Mouse (Mus musculus) Patski (cell line): ENCODE data around the gene Kcnc1. TPM values are rescaled to one million over a fixed set of nuclear protein-coding genes. Genes with fewer than 3 reads are reported as not detected.

Source experiments
- ATAC-seq: fragments of 100-300 bp; one replicate; pipeline ENCODE4 v1.8.0; 2021
- CTCF ChIA-PET: fragments of 350-600 bp; sonication (Branson Sonifier 250); formaldehyde crosslinking; loops from one replicate; lab custom pipeline; 2022; ENCODE audit warnings: inconsistent platforms; lab: Charles Lee
- POLR2A ChIA-PET: fragments of 350-600 bp; sonication (Branson Sonifier 250); formaldehyde crosslinking; loops from one replicate; lab custom pipeline; 2022; ENCODE audit warnings: antibody characterized with exemption, inconsistent platforms; lab: Charles Lee
- DNase-seq: peaks from one replicate; pipeline ENCODE4 v3.0.0-alpha.2; 2011; ENCODE audit warnings: low read depth, low spot score
- H3K27me3 ChIP-seq: fragments of 371-371 bp; one replicate; pipeline ENCODE4 v1.5.1; 2021
- CTCF ChIP-seq: fragments of 100-300 bp; IDR thresholded peaks from one replicate; pipeline ENCODE4 v1.5.1; 2021
- in situ Hi-C: fragments of 300-500 bp; cut with MboI; formaldehyde crosslinking; loops from 3 replicates; pipeline ENCODE4 v1.11.1; 2018; ENCODE audit warnings: low pct_unique_long_range_greater_than_20kb, mixed read lengths
- polyA plus RNA-seq: library from polyadenylated mRNA; unstranded; gene quantifications from one replicate; pipeline ENCODE4 v1.2.3, GENCODE M21; 2021

Kcnc1 gene
- polyA plus RNA-seq, 1 experiment from 2014 or later: 0.01 TPM

DNA sequence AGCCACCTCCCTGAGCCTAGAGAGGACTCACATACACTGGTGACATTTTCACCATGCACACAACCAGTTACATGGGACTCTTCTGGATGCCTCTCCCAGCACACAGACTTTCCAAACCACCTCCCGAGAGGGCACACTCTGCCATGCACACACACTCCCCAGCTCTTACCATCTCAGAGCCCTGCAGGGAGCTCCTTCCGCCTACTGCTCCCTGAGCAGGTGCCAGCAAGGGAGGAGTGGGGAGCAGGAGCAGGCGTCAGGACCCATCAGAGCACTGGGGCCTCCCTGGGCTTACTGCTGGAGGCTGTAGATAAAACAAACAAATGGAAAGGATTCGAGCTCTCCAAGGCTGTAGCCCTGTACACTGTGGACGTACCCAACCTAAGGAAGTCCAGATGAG, 25.2 kb downstream of the Kcnc1 start:
- ATAC-seq: no peak
- in situ Hi-C loops: no loop called here
- TF ChIP-seq CTCF: no peak
- ChIA-PET CTCF (no interaction called here), POLR2A (no interaction called here)
- peaks cover 2% of the 10 kb centered on the region for H3K27me3 ChIP-seq
- DNase-seq: no peak

DNA sequence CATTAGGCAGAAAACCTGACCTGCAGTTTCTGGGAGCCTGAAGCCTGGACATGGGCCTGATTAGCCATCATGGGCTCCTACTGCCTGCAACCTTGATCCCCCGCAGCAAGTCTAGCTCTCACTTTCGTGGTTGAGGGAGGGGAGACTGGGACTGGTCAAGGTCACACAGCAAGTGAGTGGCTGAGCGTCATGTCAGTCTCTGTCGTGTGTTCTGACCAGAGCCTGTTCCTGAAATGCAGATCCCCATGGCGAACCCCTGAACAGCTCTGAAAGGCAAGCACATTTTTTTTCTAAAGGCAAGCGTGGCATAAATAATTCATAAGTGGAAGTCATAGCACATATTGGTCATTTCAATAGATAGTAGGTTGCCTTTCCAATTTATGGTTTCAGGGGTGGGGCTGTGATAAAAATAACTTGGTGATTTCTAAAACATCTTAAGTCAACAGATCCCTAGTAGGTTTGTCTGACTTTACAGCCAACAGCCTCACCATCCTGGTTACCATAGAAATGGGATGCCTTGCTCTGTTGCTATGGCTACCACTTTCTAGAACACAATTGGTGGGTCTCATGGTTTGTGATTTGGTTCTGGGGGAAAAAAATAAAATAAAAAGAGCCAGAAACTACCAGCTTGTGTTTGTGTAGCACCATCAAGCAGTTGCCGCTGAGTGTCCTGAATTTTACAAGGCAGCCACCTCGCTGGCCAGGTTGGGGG, 25.9 kb downstream of the Kcnc1 start:
- CTCF ChIA-PET: interaction anchor here (1.3 to 2.3 kb wide), 4 partner anchors 12 to 167 kb away, joined by 3 to 8 read pairs (median 6); no protein-coding TSS in a partner anchor

DNA sequence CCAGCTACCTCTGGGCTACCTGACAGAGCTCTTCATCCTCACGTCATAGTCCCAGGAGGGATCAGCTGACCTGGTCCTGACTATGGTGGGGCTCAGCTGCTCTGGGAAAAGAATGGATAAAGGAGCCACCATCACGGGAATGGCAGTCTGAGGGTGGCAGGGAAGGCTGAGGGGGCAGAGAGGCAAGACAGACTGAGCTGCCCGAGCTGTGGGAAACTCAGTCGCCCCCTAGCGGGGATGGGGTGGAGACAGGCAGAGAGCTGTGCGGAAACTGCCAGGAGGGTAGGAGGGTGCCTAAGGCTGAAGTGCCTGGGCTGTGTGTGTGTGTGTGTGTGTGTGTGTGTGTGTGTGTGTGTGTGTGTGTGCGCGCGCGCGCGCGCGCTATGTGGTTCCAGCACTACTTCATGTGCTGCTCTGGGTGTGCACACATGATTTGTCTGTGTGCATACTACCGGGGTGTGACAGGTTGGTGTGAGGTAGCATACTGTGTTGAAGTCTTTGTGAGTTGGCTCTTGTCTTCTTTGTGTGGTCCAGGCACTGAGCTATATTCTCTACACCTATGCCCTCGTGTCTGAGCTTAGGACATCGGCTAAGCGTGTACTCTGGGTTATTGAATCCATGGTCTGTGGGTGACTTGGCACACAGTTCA, 26.6 kb downstream of the Kcnc1 start:
- ChIA-PET CTCF (interaction anchor here (0.9 to 2.3 kb wide), 7 partner anchors 11 to 168 kb away, joined by 3 to 8 read pairs (median 4); no protein-coding TSS in a partner anchor), POLR2A (no interaction called here)
- ATAC-seq: no peak
- in situ Hi-C loops: no loop called here
- peaks cover 2% of the 10 kb centered on the region for H3K27me3 ChIP-seq
- DNase-seq: no peak
- TF ChIP-seq CTCF: no peak

More for the DNA sequence above, 25.9 kb downstream of the Kcnc1 start:
- H3K27me3 ChIP-seq: peaks cover 2% of the 10 kb centered on the region
- no peak for TF ChIP-seq CTCF
- no peak for ATAC-seq
- in situ Hi-C loops: no loop called here
- POLR2A ChIA-PET: no interaction called here
- DNase-seq: no peak

DNA sequence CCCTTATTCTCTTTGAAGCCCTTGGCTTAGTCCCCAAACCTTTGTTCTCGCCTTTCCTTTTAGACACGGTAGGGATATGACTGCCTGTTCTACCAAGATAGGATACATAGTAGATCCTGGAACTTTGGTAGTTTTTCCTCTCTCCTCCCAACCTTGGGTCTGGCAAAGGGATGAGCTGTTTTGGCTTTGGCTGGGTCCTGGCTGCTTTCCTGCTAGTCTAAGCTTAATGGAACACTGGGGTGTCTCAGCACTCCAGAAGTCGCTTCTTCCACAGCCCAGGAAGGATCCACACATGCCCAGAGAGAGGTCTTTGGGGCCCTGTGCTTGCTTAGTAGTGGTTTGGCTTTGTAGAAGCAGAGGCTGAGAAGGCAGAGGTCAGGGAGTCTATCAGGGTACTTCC, 27.7 kb downstream of the Kcnc1 start:
- CTCF ChIA-PET: interaction anchor here (0.9 to 2.3 kb wide), 4 partner anchors 10 to 43 kb away, joined by 3 to 8 read pairs (median 6); no protein-coding TSS in a partner anchor
- POLR2A ChIA-PET: no interaction called here
- TF ChIP-seq CTCF: no peak
- DNase-seq: no peak
- ATAC-seq: no peak
- H3K27me3 ChIP-seq: peaks cover 6% of the 10 kb centered on the region
- in situ Hi-C loops: no loop called here

DNA sequence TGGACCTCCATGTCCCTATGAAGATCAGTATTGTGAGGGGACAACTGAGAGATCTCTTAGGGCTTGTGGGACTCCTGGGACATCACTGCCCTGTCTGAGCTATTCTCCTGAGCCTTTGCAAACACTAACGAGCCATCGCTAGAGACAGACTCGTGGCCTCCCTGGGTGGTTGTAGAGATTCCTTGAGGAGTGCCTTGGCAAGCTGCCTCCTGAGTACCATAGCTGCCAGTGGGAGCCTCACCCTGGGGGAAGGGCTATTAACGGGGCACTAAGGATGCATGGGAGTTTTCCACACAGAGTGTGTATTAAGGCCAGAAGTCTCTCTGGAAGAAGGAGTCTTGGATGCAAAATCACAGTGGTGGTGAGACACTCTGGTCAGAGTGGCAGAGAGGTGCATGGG, 28.7 kb downstream of the Kcnc1 start:
- H3K27me3 ChIP-seq: peaks cover 6% of the 10 kb centered on the region
- in situ Hi-C loops: no loop called here
- TF ChIP-seq CTCF: no peak
- DNase-seq: no peak
- ChIA-PET CTCF (no interaction called here), POLR2A (no interaction called here)
- no peak for ATAC-seq

DNA sequence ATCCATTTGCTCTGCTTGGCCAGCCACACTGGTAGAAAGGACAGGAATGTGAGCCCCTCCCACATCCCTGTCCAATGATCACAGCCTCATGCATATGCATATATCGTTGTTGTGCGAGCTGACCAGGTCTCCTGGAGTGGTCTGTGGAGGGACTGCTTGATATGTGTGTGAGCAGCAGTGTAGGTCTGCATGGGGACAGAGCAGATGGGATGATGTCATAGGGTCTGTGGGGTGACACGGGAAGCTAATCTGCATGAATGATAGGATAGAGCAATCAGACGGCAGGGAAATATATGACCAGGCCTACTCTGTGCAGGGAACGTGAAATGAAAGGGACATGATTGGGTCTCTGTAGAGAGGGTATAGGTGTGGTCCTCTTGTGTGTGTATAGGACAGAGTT, 37.6 kb downstream of the Kcnc1 start:
- no peaks in the 10 kb centered on the region for H3K27me3 ChIP-seq
- POLR2A ChIA-PET: no interaction called here
- no peak for TF ChIP-seq CTCF
- no peak for DNase-seq
- in situ Hi-C loops: no loop called here
- ATAC-seq: peak; percentile 29
- CTCF ChIA-PET: interaction anchor here (2.3 to 2.9 kb wide), 2 partner anchors 11 kb away, joined by 6 to 7 read pairs; no protein-coding TSS in a partner anchor

DNA sequence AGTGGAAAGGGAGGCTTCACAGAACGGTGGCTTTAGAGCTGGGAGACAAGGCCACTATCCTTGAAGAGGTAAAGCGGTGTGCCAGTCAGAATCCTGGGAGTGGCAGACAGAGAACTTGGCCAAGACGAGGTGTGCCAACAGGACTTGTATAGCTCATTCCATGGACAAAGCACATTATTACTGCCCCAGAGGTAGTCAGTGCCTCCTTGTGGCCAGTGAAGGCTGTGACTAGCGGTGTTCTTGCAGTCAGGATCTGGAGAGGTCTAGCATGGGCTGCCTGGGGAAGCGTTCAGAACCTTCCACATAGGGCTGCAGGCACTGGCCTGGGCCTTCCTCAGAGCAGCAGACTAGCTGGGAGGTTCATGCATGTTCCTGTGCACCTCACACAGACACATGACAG, 39.5 kb downstream of the Kcnc1 start:
- no peak for TF ChIP-seq CTCF
- in situ Hi-C loops: no loop called here
- no peak for DNase-seq
- CTCF ChIA-PET: no interaction called here
- POLR2A ChIA-PET: no interaction called here
- ATAC-seq: no peak
- H3K27me3 ChIP-seq: no peaks in the 10 kb centered on the region

DNA sequence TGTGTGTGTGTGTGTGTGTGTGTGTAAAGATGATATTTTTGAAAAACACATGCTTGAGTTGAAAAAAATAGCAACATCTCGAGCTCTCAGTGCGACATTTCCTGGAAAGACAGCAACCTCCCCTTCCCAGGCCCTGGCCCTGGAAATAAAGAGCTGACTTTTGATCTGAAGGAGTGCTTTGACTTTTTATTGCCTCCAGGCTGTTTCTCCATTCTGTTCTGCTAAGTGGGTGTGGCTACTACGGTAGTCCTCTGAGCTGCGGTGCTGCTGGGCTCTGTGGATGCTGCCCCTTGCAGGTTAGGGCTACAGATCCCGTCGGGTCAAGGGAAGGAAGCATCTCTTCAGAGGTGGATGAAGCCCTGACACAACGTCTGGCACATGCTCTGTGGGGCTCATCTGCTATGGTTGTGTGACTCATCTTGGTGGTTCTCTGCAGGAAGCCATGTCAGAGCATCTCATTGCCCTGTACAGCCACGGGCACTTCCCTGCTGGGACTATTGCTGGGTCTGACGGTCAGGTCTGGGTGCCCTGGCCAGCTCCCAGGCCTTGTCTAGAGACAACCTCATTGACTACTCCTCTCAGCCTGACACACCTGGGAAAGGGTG, 42.3 kb downstream of the Kcnc1 start:
- TF ChIP-seq CTCF: no peak
- in situ Hi-C loops: no loop called here
- peak; percentile 21 for ATAC-seq
- CTCF ChIA-PET: interaction anchor here (1.9 kb wide), 1 partner anchor 14 kb away, joined by 6 read pairs; no protein-coding TSS in a partner anchor
- DNase-seq: no peak
- POLR2A ChIA-PET: interaction anchor here (0.6 kb wide), 1 partner anchor 13 kb away, joined by 3 read pairs; no protein-coding TSS in a partner anchor
- H3K27me3 ChIP-seq: no peaks in the 10 kb centered on the region

DNA sequence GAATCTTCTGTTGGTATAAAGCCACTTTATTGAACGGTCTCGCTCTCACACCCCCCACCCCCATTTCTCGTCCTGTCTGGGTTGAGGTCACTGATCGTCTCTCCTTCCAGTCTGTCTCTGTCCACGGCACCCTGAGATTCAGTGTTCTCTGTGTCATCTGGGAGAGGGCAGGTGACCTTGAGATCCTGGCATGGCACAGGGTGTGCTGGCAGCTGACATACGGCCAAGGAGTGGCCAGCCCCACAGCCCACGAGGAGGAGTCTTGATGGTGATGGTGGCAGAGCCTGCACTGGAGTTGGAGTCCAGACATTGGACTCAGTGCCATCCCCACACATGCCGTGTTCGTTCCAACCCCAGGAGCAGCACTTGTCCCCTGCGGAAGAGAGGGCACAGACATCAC, 46.9 kb downstream of the Kcnc1 start:
- no peak for ATAC-seq
- H3K27me3 ChIP-seq: no peaks in the 10 kb centered on the region
- no peak for TF ChIP-seq CTCF
- ChIA-PET CTCF (interaction anchor here (0.9 kb wide), 1 partner anchor 20 kb away, joined by 3 read pairs; no protein-coding TSS in a partner anchor), POLR2A (no interaction called here)
- DNase-seq: no peak
- in situ Hi-C loops: no loop called here

DNA sequence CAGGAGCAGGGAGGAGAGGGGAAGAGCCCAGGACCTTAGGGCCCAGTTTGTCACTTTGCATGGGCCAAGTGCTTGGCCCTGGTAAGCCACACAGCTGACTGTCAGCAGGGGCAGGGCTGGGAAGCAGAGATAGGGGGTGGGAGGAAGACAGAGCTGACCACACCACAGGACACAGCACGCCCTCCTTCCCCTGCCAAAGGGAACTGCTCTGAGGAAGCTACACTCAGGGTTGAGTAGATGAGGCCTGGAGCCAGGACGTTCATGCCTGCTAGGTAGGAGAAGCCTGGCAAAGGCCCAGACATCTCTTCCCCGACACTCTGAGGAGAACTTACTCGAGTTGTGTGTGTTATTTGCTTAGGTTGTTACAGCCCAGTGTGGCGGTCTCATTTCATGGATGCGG, 49.6 kb downstream of the Kcnc1 start:
- TF ChIP-seq CTCF: no peak
- no peaks in the 10 kb centered on the region for H3K27me3 ChIP-seq
- ATAC-seq (peak; percentile 38), DNase-seq (peak; percentile 17)
- ChIA-PET POLR2A (no interaction called here), CTCF (no interaction called here)
- in situ Hi-C loops: no loop called here
